Comparison of ENCODE assay signal across 15 mouse cellular contexts in genomic region chr1:51888046-51888813, GRCm38 (mm10). TPM values are rescaled to one million over a fixed set of nuclear protein-coding genes. Genes with fewer than 3 reads are reported as not detected.
DNase-seq lines count a peak whose midpoint lies in the region; ATAC-seq lines count a peak whose summit lies in the region.
"Had no signal": no experiment of that assay in that cellular context is flagged by ENCODE, and none has a peak within 500 bp of the region (broad histone marks: within the 10 kb centered on the region; RNA-seq: fewer than 3 reads in every experiment).

No protein-coding gene starts in this region.

- H3K4me3 ChIP-seq in heart, embryonic 10.5 days = no peak overlapping the region
- no peak overlapping the region for H3K4me3 ChIP-seq in embryonic facial prominence, embryonic 10.5 days
- no peak overlapping the region for H3K4me3 ChIP-seq in forebrain, embryonic 14.5 days (ENCODE audit: low read depth, low read length)
- H3K4me3 ChIP-seq in midbrain, embryonic 14.5 days (replicated peaks; ENCODE audit: low read depth, low read length) = no peak overlapping the region
- H3K4me3 ChIP-seq: heart, embryonic 13.5 days had no signal

- DNase-seq in heart, embryonic 10.5 days (ENCODE audit: low spot score) = no peak
- DNase-seq in heart, postnatal 14 days = no peak
- DNase-seq in embryonic facial prominence, embryonic 10.5 days (ENCODE audit: low spot score) = no peak
- no peak for DNase-seq in forebrain, embryonic 14.5 days (ENCODE audit: low spot score)
- peak; percentile 29 for DNase-seq in midbrain, embryonic 14.5 days
- DNase-seq in adrenal gland, adult 2 months = no peak
- DNase-seq in heart, adult 9 months (ENCODE audit: low spot score in 2 of 2) = no peak
- DNase-seq: cerebellum, postnatal 36 days; gastrocnemius, postnatal 10 days; lung, embryonic 14.5 days; right cerebral cortex, postnatal 25 days had no signal

- no peaks in the 10 kb centered on the region for H3K27me3 ChIP-seq in heart, embryonic 10.5 days (ENCODE audit: insufficient read depth, poor library complexity, severe bottlenecking)
- H3K27me3 ChIP-seq in embryonic facial prominence, embryonic 10.5 days (replicated peaks; ENCODE audit: low read depth, poor library complexity, severe bottlenecking) = no peaks in the 10 kb centered on the region
- H3K27me3 ChIP-seq in forebrain, embryonic 14.5 days (replicated peaks; ENCODE audit: control insufficient read depth, insufficient read depth, low read length) = no peaks in the 10 kb centered on the region
- H3K27me3 ChIP-seq in midbrain, embryonic 14.5 days (ENCODE audit: control insufficient read depth, insufficient read depth, low read length) = no peaks in the 10 kb centered on the region
- H3K27me3 ChIP-seq: heart, embryonic 13.5 days had no signal

- H3K36me3 ChIP-seq in heart, embryonic 10.5 days = no peaks in the 10 kb centered on the region
- peaks cover 17% of the 10 kb centered on the region for H3K36me3 ChIP-seq in embryonic facial prominence, embryonic 10.5 days (replicated peaks)
- H3K36me3 ChIP-seq in forebrain, embryonic 14.5 days (ENCODE audit: control insufficient read depth, insufficient read depth, low read length) = no peaks in the 10 kb centered on the region
- H3K36me3 ChIP-seq in midbrain, embryonic 14.5 days (ENCODE audit: control insufficient read depth, insufficient read depth, low read length) = no peaks in the 10 kb centered on the region
- H3K36me3 ChIP-seq: heart, embryonic 13.5 days had no signal

- H3K9me3 ChIP-seq in heart, embryonic 10.5 days = no peaks in the 10 kb centered on the region
- H3K9me3 ChIP-seq in embryonic facial prominence, embryonic 10.5 days = no peaks in the 10 kb centered on the region
- no peaks in the 10 kb centered on the region for H3K9me3 ChIP-seq in forebrain, embryonic 14.5 days (replicated peaks; ENCODE audit: control insufficient read depth, low read length)
- no peaks in the 10 kb centered on the region for H3K9me3 ChIP-seq in midbrain, embryonic 14.5 days (ENCODE audit: control insufficient read depth, low read length)
- H3K9me3 ChIP-seq: heart, embryonic 13.5 days had no signal

- H3K4me2 ChIP-seq in forebrain, embryonic 14.5 days (ENCODE audit: low read length) = no peak overlapping the region
- H3K4me2 ChIP-seq in midbrain, embryonic 14.5 days (ENCODE audit: low read length) = no peak overlapping the region
- H3K4me2 ChIP-seq: heart, embryonic 13.5 days; lung, embryonic 14.5 days had no signal

- ATAC-seq in forebrain, embryonic 14.5 days = peak; percentile 38; the same call in 1 of the 2 replicates
- no peak for ATAC-seq in midbrain, embryonic 14.5 days (ENCODE audit: low FRiP score, low TSS enrichment)
- ATAC-seq: activated CD4-positive, CD25-positive, alpha-beta regulatory T cell, adult 4 months had no signal

- no peak overlapping the region for H3K9ac ChIP-seq in forebrain, embryonic 14.5 days (ENCODE audit: low read length)
- H3K9ac ChIP-seq in midbrain, embryonic 14.5 days (replicated peaks; ENCODE audit: low read length) = no peak overlapping the region
- H3K9ac ChIP-seq: heart, embryonic 13.5 days; lung, embryonic 14.5 days had no signal

- peaks cover 55% of the 10 kb centered on the region for H3K4me1 ChIP-seq in heart, embryonic 10.5 days
- H3K4me1 ChIP-seq in embryonic facial prominence, embryonic 10.5 days = peaks cover 56% of the 10 kb centered on the region
- H3K4me1 ChIP-seq in forebrain, embryonic 14.5 days (ENCODE audit: control insufficient read depth, insufficient read depth, low read length) = peaks cover 4% of the 10 kb centered on the region
- peaks cover 13% of the 10 kb centered on the region for H3K4me1 ChIP-seq in midbrain, embryonic 14.5 days (ENCODE audit: control insufficient read depth, insufficient read depth, low read length)

- H3K27ac ChIP-seq in heart, embryonic 10.5 days = peak overlapping the region; percentile 26; the same call in 1 of the 2 replicates
- H3K27ac ChIP-seq in embryonic facial prominence, embryonic 10.5 days (replicated peaks) = peak overlapping the region; percentile 20; the same call in 1 of the 2 replicates
- no peak overlapping the region for H3K27ac ChIP-seq in forebrain, embryonic 14.5 days (ENCODE audit: low read depth, low read length)
- no peak overlapping the region for H3K27ac ChIP-seq in midbrain, embryonic 14.5 days (replicated peaks; ENCODE audit: low read depth, low read length)
- H3K27ac ChIP-seq: heart, embryonic 13.5 days; kidney, postnatal 0 days had no signal

- intact Hi-C loops in heart, postnatal 14 days (cut with DNase I) = no loop called here

- WGBS in heart, embryonic 10.5 days = 72% methylated on average over 9 of the region's 9 CpGs
- WGBS in embryonic facial prominence, embryonic 10.5 days = 80% methylated on average over 9 of the region's 9 CpGs
- WGBS in forebrain, embryonic 14.5 days = 84% methylated on average over 9 of the region's 9 CpGs
- WGBS in midbrain, embryonic 14.5 days = 67% methylated on average over 9 of the region's 9 CpGs

RNA-seq across cellular contexts. Expression of gene Myo1b, which starts 27.6 kb away (rescaled TPM):
- polyA plus RNA-seq in heart, embryonic 10.5 days (2016; fragmentation: Nextera tagmentation; extraction: Ambion mirVana) = 38.2 and 48.2 TPM in 2 replicates
- total RNA-seq in heart, postnatal 14 days (2021) = 10 to 100 TPM; 43.4 to 46.4 TPM
- polyA plus RNA-seq in embryonic facial prominence, embryonic 10.5 days (2016; fragmentation: Nextera tagmentation; extraction: Ambion mirVana) = 85.5 and 91.6 TPM in 2 replicates
- 78.1 and 89.1 TPM in 2 replicates for polyA plus RNA-seq in forebrain, embryonic 14.5 days (2014; fragmentation: Nextera tagmentation; extraction: Ambion mirVana)
- polyA plus RNA-seq in midbrain, embryonic 14.5 days (2014; fragmentation: Nextera tagmentation; extraction: Ambion mirVana) = 60.4 and 93.1 TPM in 2 replicates
- total RNA-seq in adrenal gland, adult 2 months (2021) = 10 to 100 TPM; 43.8 to 50.4 TPM
- 7.9 and 11.3 TPM in 2 replicates for polyA plus RNA-seq in adrenal gland, adult 2 months (2012; rRNA removed)
- total RNA-seq: neutrophil, adult 5-6 weeks had no signal

Comparison
In these comparisons a context has a peak if more than half of its experiments do, and no peak if none do; other contexts are left out.
1. H3K27ac ChIP-seq: peak in heart, embryonic 10.5 days (single experiment) and embryonic facial prominence, embryonic 10.5 days (single experiment); none in forebrain, embryonic 14.5 days (single experiment) and midbrain, embryonic 14.5 days (single experiment).